Mouse (Mus musculus): ENCODE measurements around the gene Kctd11. TPM values are rescaled to one million over a fixed set of nuclear protein-coding genes. Genes with fewer than 3 reads are reported as not detected.

Gene Kctd11
- polyA plus RNA-seq (2012; ENCODE audit: low replicate concordance): 3.0 and 3.7 TPM in 2 replicates

GRCm38 (mm10) chr11:69880853-69881603 is at the start of gene Kctd11:
Gene Kctd11 (minus strand): TSS chr11:69881406.

GRCm38 (mm10) chr11:69921114-69922011 is 40.2 kb upstream of the Kctd11 start, which contains the start of gene Eif5a:
Gene Eif5a (minus strand): TSS chr11:69921958.

GRCm38 (mm10) chr11:69913554-69914371 is 32.6 kb upstream of the Kctd11 start, which contains the start of gene Gps2:
Gene Gps2 (plus strand): TSS chr11:69913888.

GRCm38 (mm10) chr11:69900471-69901405 is 19.5 kb upstream of the Kctd11 start, which contains the start of the genes 2810408A11Rik and Neurl4:
Gene 2810408A11Rik (minus strand): TSS chr11:69900987.
Gene Neurl4 (plus strand): TSS chr11:69901072.

GRCm38 (mm10) chr11:69895291-69895690 is 14.1 kb upstream of the Kctd11 start, which contains the start of gene Acap1:
Gene Acap1 (minus strand): TSS chr11:69895539.

GRCm38 (mm10) chr11:69877878-69878277 is 3.3 kb downstream of the Kctd11 start, which contains the start of gene Tmem95:
Gene Tmem95 (minus strand): TSS chr11:69878018.

GRCm38 (mm10) chr11:69858113-69858998 is 22.9 kb downstream of the Kctd11 start, which contains the start of gene Tnk1:
Gene Tnk1 (minus strand): TSS chr11:69858730.

GRCm38 (mm10) chr11:69846198-69846680 is 35.0 kb downstream of the Kctd11 start, which contains the start of gene Plscr3:
Gene Plscr3 (plus strand): TSS chr11:69846376.

GRCm38 (mm10) chr11:69837952-69838713 is 43.1 kb downstream of the Kctd11 start, which contains the start of gene Tmem256:
Gene Tmem256 (plus strand): TSS chr11:69838514.

GRCm38 (mm10) chr11:69837604-69837951 is 43.6 kb downstream of the Kctd11 start, which contains the start of gene Nlgn2:
Gene Nlgn2 (minus strand): TSS chr11:69837784.

Other genes with a start within 250 kb of the Kctd11 start
- gene Fxr2, start 248.4 kb downstream of the Kctd11 start, polyA plus RNA-seq (2012; ENCODE audit: low replicate concordance): 66.7 and 112 TPM in 2 replicates
- 0.34 and 0.66 TPM in 2 replicates for gene Sox15, start 226.1 kb downstream of the Kctd11 start, polyA plus RNA-seq (2012; ENCODE audit: low replicate concordance)
- 30.6 and 38.5 TPM in 2 replicates for gene Mpdu1, start 218.8 kb downstream of the Kctd11 start, polyA plus RNA-seq (2012; ENCODE audit: low replicate concordance)
- 57.5 and 132 TPM in 2 replicates for gene Cd68, start 215.3 kb downstream of the Kctd11 start, polyA plus RNA-seq (2012; ENCODE audit: low replicate concordance)
- 136 and 185 TPM in 2 replicates for gene Eif4a1, start 209.0 kb downstream of the Kctd11 start, polyA plus RNA-seq (2012; ENCODE audit: low replicate concordance)
- 60.8 and 121 TPM in 2 replicates for gene Senp3, start 199.3 kb downstream of the Kctd11 start, polyA plus RNA-seq (2012; ENCODE audit: low replicate concordance)
- 2.6 and 5.5 TPM in 2 replicates for gene Tnfsf13, start 195.6 kb downstream of the Kctd11 start, polyA plus RNA-seq (2012; ENCODE audit: low replicate concordance)
- gene Tnfsf12, start 185.6 kb downstream of the Kctd11 start, polyA plus RNA-seq (2012; ENCODE audit: low replicate concordance): 17.2 and 26.3 TPM in 2 replicates
- gene Tnfsfm13, start 185.3 kb downstream of the Kctd11 start, polyA plus RNA-seq (2012; ENCODE audit: low replicate concordance): 5.4 and 13.6 TPM in 2 replicates
- gene Polr2a, start 122.8 kb downstream of the Kctd11 start, polyA plus RNA-seq (2012; ENCODE audit: low replicate concordance): 127 and 149 TPM in 2 replicates
- gene Slc35g3, start 119.4 kb downstream of the Kctd11 start, polyA plus RNA-seq (2012; ENCODE audit: low replicate concordance): not detected in 2 replicates
- 133 and 229 TPM in 2 replicates for gene Zbtb4, start 115.5 kb downstream of the Kctd11 start, polyA plus RNA-seq (2012; ENCODE audit: low replicate concordance)
- gene Chrnb1, start 85.5 kb downstream of the Kctd11 start, polyA plus RNA-seq (2012; ENCODE audit: low replicate concordance): 2.3 and 2.5 TPM in 2 replicates
- 0.86 and 1.1 TPM in 2 replicates for gene Fgf11, start 79.5 kb downstream of the Kctd11 start, polyA plus RNA-seq (2012; ENCODE audit: low replicate concordance)
- gene Tmem102, start 75.8 kb downstream of the Kctd11 start, polyA plus RNA-seq (2012; ENCODE audit: low replicate concordance): 0.17 and 0.45 TPM in 2 replicates
- gene Gm39566, start 66.1 kb downstream of the Kctd11 start, polyA plus RNA-seq (2012; ENCODE audit: low replicate concordance): not detected in 2 replicates
- not detected in 2 replicates for gene Spem2, start 62.9 kb downstream of the Kctd11 start, polyA plus RNA-seq (2012; ENCODE audit: low replicate concordance)
- not detected in 2 replicates for gene Spem1, start 59.2 kb downstream of the Kctd11 start, polyA plus RNA-seq (2012; ENCODE audit: low replicate concordance)
- 3.5 and 7.7 TPM in 2 replicates for gene Nlgn2, start 43.6 kb downstream of the Kctd11 start, polyA plus RNA-seq (2012; ENCODE audit: low replicate concordance)
- 239 and 507 TPM in 2 replicates for gene Tmem256, start 42.9 kb downstream of the Kctd11 start, polyA plus RNA-seq (2012; ENCODE audit: low replicate concordance)
- 37.9 and 61.0 TPM in 2 replicates for gene Plscr3, start 35.0 kb downstream of the Kctd11 start, polyA plus RNA-seq (2012; ENCODE audit: low replicate concordance)
- gene Tnk1, start 22.7 kb downstream of the Kctd11 start, polyA plus RNA-seq (2012; ENCODE audit: low replicate concordance): 1.7 TPM in 1 of 2 replicates, not detected in the other
- gene Tmem95, start 3.4 kb downstream of the Kctd11 start, polyA plus RNA-seq (2012; ENCODE audit: low replicate concordance): not detected in 2 replicates
- 193 and 275 TPM in 2 replicates for gene Acap1, start 14.1 kb upstream of the Kctd11 start, polyA plus RNA-seq (2012; ENCODE audit: low replicate concordance)
- 1.1 and 1.5 TPM in 2 replicates for gene 2810408A11Rik, start 19.6 kb upstream of the Kctd11 start, polyA plus RNA-seq (2012; ENCODE audit: low replicate concordance)
- 67.4 and 137 TPM in 2 replicates for gene Neurl4, start 19.7 kb upstream of the Kctd11 start, polyA plus RNA-seq (2012; ENCODE audit: low replicate concordance)
- 109 and 212 TPM in 2 replicates for gene Gps2, start 32.5 kb upstream of the Kctd11 start, polyA plus RNA-seq (2012; ENCODE audit: low replicate concordance)
- 938 and 1,043 TPM in 2 replicates for gene Eif5a, start 40.6 kb upstream of the Kctd11 start, polyA plus RNA-seq (2012; ENCODE audit: low replicate concordance)
- 0.54 and 2.7 TPM in 2 replicates for gene Ybx2, start 54.4 kb upstream of the Kctd11 start, polyA plus RNA-seq (2012; ENCODE audit: low replicate concordance)
- gene Slc2a4, start 66.8 kb upstream of the Kctd11 start, polyA plus RNA-seq (2012; ENCODE audit: low replicate concordance): 15.8 TPM in 1 of 2 replicates, not detected in the other
- gene Cldn7, start 83.4 kb upstream of the Kctd11 start, polyA plus RNA-seq (2012; ENCODE audit: low replicate concordance): 0.27 and 0.88 TPM in 2 replicates
- 123 and 255 TPM in 2 replicates for gene Ctdnep1, start 99.8 kb upstream of the Kctd11 start, polyA plus RNA-seq (2012; ENCODE audit: low replicate concordance)
- 11.9 and 17.1 TPM in 2 replicates for gene Elp5, start 101.1 kb upstream of the Kctd11 start, polyA plus RNA-seq (2012; ENCODE audit: low replicate concordance)
- gene Gabarap, start 109.7 kb upstream of the Kctd11 start, polyA plus RNA-seq (2012; ENCODE audit: low replicate concordance): 344 and 452 TPM in 2 replicates
- gene Phf23, start 114.4 kb upstream of the Kctd11 start, polyA plus RNA-seq (2012; ENCODE audit: low replicate concordance): 67.4 and 84.5 TPM in 2 replicates
- 49.3 and 51.4 TPM in 2 replicates for gene Dvl2, start 119.2 kb upstream of the Kctd11 start, polyA plus RNA-seq (2012; ENCODE audit: low replicate concordance)
- gene Acadvl, start 134.0 kb upstream of the Kctd11 start, polyA plus RNA-seq (2012; ENCODE audit: low replicate concordance): 24.5 and 32.0 TPM in 2 replicates
- gene Dlg4, start 135.5 kb upstream of the Kctd11 start, polyA plus RNA-seq (2012; ENCODE audit: low replicate concordance): 12.5 and 18.5 TPM in 2 replicates
- not detected in 2 replicates for gene Asgr1, start 172.7 kb upstream of the Kctd11 start, polyA plus RNA-seq (2012; ENCODE audit: low replicate concordance)
- gene Asgr2, start 211.2 kb upstream of the Kctd11 start, polyA plus RNA-seq (2012; ENCODE audit: low replicate concordance): 0.13 and 0.17 TPM in 2 replicates
- 0.10 TPM in 1 of 2 replicates, not detected in the other for gene Mgl2, start 248.9 kb upstream of the Kctd11 start, polyA plus RNA-seq (2012; ENCODE audit: low replicate concordance)

Data from hematopoietic multipotent progenitor cell, adult 10-12 weeks (in vitro differentiated cells).